Mouse (Mus musculus) intestine, embryonic 16.5 days (tissue): ENCODE measurements around the gene Filip1. TPM values are rescaled to one million over a fixed set of nuclear protein-coding genes. Genes with fewer than 3 reads are reported as not detected.
"Not testable (repeated sequence)": the region's sequence is repeated elsewhere in the genome, so short reads cannot be mapped to it uniquely, and the experiment has no call there.

Source experiments
- ATAC-seq: fragments of 200-750 bp; cut with Nextera tagmentation; 2 replicates; pipeline ENCODE4 v1.8.0; 2017; ENCODE audit warnings: moderate TSS enrichment, moderate library complexity
- H3K27ac ChIP-seq: fragments of 300-500 bp; sonication (generic); 2 replicates; pipeline ENCODE4 v1.5.1; 2014; ENCODE audit warnings: mild to moderate bottlenecking, low read length
- H3K27me3 ChIP-seq: fragments of 300-500 bp; sonication (generic); replicated peaks from 2 replicates; pipeline ENCODE4 v1.6.1; 2014; ENCODE audit warnings: low read length, control low read depth, mixed read lengths; ENCODE audit not compliant: control insufficient read depth, insufficient read depth
- H3K36me3 ChIP-seq: fragments of 300-500 bp; sonication (generic); 2 replicates; pipeline ENCODE4 v1.6.1; 2014; ENCODE audit warnings: low read length, control low read depth; ENCODE audit not compliant: control insufficient read depth, insufficient read depth
- H3K4me1 ChIP-seq: fragments of 300-500 bp; sonication (generic); 2 replicates; pipeline ENCODE4 v1.6.1; 2014; ENCODE audit warnings: low read length, control low read depth, mixed read lengths; ENCODE audit not compliant: control insufficient read depth, insufficient read depth
- H3K4me2 ChIP-seq: fragments of 300-500 bp; sonication (generic); 2 replicates; pipeline ENCODE4 v1.6.1; 2014; ENCODE audit warnings: low read depth, low read length, control low read depth
- H3K4me3 ChIP-seq: fragments of 300-500 bp; sonication (generic); 2 replicates; pipeline ENCODE4 v1.5.1; 2014; ENCODE audit warnings: mild to moderate bottlenecking, low read length
- H3K9ac ChIP-seq: fragments of 300-500 bp; sonication (generic); 2 replicates; pipeline ENCODE4 v1.6.1; 2014; ENCODE audit warnings: low read depth, low read length
- H3K9me3 ChIP-seq: fragments of 300-500 bp; sonication (generic); 2 replicates; pipeline ENCODE4 v1.6.1; 2016; ENCODE audit warnings: low read length, control low read depth; ENCODE audit not compliant: control insufficient read depth
- WGBS: fragments of 180-500 bp; shearing (Covaris S2); extraction: QIAGEN DNeasy Blood & Tissue Kit; methylation state at CpG from one replicate; pipeline ENCODE4 v1.1.7; 2014; 5-methylcytosine and 5-hydroxymethylcytosine counted together
- polyA plus RNA-seq: library from polyadenylated mRNA; unstranded; fragments of >200 nt; fragmentation: Nextera tagmentation; extraction: Ambion mirVana; gene quantifications from 2 replicates; pipeline ENCODE4 v1.2.1, GENCODE M21; 2015

Gene Filip1
- polyA plus RNA-seq, 1 experiment from 2014 or later = 5.5 TPM

- Histone ChIP-seq H3K27ac (no peak overlapping the region), H3K36me3 (no peaks in the 10 kb centered on the region), H3K4me1 (no peaks in the 10 kb centered on the region), H3K27me3 (no peaks in the 10 kb centered on the region), H3K4me2 (no peak overlapping the region), H3K9ac (no peak overlapping the region), H3K4me3 (no peak overlapping the region), H3K9me3 (no peaks in the 10 kb centered on the region)
- 1% methylated on average over 2 of the region's 2 CpGs for WGBS
- no peak for ATAC-seq
Observed at GRCm38 (mm10) chr9:80026017-80026416, 13.4 kb upstream of the Filip1 start.

GRCm38 (mm10) chr9:80025347-80025746 lies 12.7 kb upstream of the Filip1 start:
- H3K9me3 ChIP-seq = not testable (repeated sequence)

GRCm38 (mm10) chr9:80022821-80023220 lies 10.2 kb upstream of the Filip1 start:
- no peak overlapping the region for H3K4me2 ChIP-seq
- no peaks in the 10 kb centered on the region for H3K9me3 ChIP-seq
- no peak overlapping the region for H3K4me3 ChIP-seq
- 0 out of 2 replicates have a peak, but pooled peaks have one; percentile 23 for ATAC-seq
- no peaks in the 10 kb centered on the region for H3K4me1 ChIP-seq
- H3K9ac ChIP-seq = no peak overlapping the region
- H3K27ac ChIP-seq = no peak overlapping the region
- WGBS = 59% methylated on average over 8 of the region's 8 CpGs
- no peaks in the 10 kb centered on the region for H3K36me3 ChIP-seq
- H3K27me3 ChIP-seq = no peaks in the 10 kb centered on the region

More at GRCm38 (mm10) chr9:80025347-80025746, 12.7 kb upstream of the Filip1 start:
- not testable (repeated sequence) for H3K4me3 ChIP-seq, ATAC-seq, H3K4me1 ChIP-seq, H3K27me3 ChIP-seq, H3K36me3 ChIP-seq, H3K9ac ChIP-seq, H3K27ac ChIP-seq, H3K4me2 ChIP-seq
- 93% methylated on average over 5 of the region's 5 CpGs for WGBS

GRCm38 (mm10) chr9:80021648-80022047 lies 9.0 kb upstream of the Filip1 start:
- 22% methylated on average over 1 of the region's 1 CpGs for WGBS
- Histone ChIP-seq H3K9me3 (no peaks in the 10 kb centered on the region), H3K36me3 (no peaks in the 10 kb centered on the region), H3K27ac (no peak overlapping the region), H3K9ac (no peak overlapping the region), H3K27me3 (no peaks in the 10 kb centered on the region), H3K4me2 (no peak overlapping the region), H3K4me1 (no peaks in the 10 kb centered on the region), H3K4me3 (no peak overlapping the region)
- ATAC-seq = no peak

- H3K4me2 ChIP-seq = no peak overlapping the region
- 27% methylated on average over 3 of the region's 3 CpGs for WGBS
- H3K9me3 ChIP-seq = no peaks in the 10 kb centered on the region
- no peaks in the 10 kb centered on the region for H3K27me3 ChIP-seq
- ATAC-seq = no peak
- H3K4me1 ChIP-seq = no peaks in the 10 kb centered on the region
- H3K27ac ChIP-seq = no peak overlapping the region
- no peak overlapping the region for H3K4me3 ChIP-seq
- H3K36me3 ChIP-seq = no peaks in the 10 kb centered on the region
- no peak overlapping the region for H3K9ac ChIP-seq
Observed at GRCm38 (mm10) chr9:80020429-80020828, 7.8 kb upstream of the Filip1 start.

GRCm38 (mm10) chr9:80012016-80012415 lies 635 bp downstream of the Filip1 start:
- Histone ChIP-seq H3K4me2 (no peak overlapping the region), H3K27ac (no peak overlapping the region), H3K36me3 (no peaks in the 10 kb centered on the region), H3K4me1 (no peaks in the 10 kb centered on the region), H3K9me3 (no peaks in the 10 kb centered on the region), H3K4me3 (no peak overlapping the region), H3K27me3 (no peaks in the 10 kb centered on the region), H3K9ac (no peak overlapping the region)
- no peak for ATAC-seq
- 86% methylated on average over 13 of the region's 13 CpGs for WGBS

GRCm38 (mm10) chr9:80002394-80003188 lies 10.1 kb downstream of the Filip1 start:
- no peak overlapping the region for H3K9ac ChIP-seq
- H3K4me3 ChIP-seq = no peak overlapping the region
- H3K27me3 ChIP-seq = no peaks in the 10 kb centered on the region
- WGBS = 46% methylated on average over 14 of the region's 14 CpGs
- H3K4me2 ChIP-seq = no peak overlapping the region
- 0 out of 2 replicates have a peak, but pooled peaks have one; percentile 38 for ATAC-seq
- no peaks in the 10 kb centered on the region for H3K4me1 ChIP-seq
- no peaks in the 10 kb centered on the region for H3K36me3 ChIP-seq
- H3K9me3 ChIP-seq = no peaks in the 10 kb centered on the region
- H3K27ac ChIP-seq = no peak overlapping the region

GRCm38 (mm10) chr9:79997282-79997681 lies 15.4 kb downstream of the Filip1 start:
- Histone ChIP-seq H3K4me1 (no peaks in the 10 kb centered on the region), H3K27ac (no peak overlapping the region), H3K4me3 (no peak overlapping the region), H3K4me2 (no peak overlapping the region), H3K27me3 (no peaks in the 10 kb centered on the region), H3K9ac (no peak overlapping the region), H3K36me3 (no peaks in the 10 kb centered on the region), H3K9me3 (no peaks in the 10 kb centered on the region)
- ATAC-seq = no peak
- WGBS = 89% methylated on average over 6 of the region's 6 CpGs

- H3K27me3 ChIP-seq = no peaks in the 10 kb centered on the region
- no peak overlapping the region for H3K9ac ChIP-seq
- no peaks in the 10 kb centered on the region for H3K9me3 ChIP-seq
- no peaks in the 10 kb centered on the region for H3K36me3 ChIP-seq
- no peak overlapping the region for H3K4me3 ChIP-seq
- no peaks in the 10 kb centered on the region for H3K4me1 ChIP-seq
- ATAC-seq = no peak
- WGBS = 93% methylated on average over 5 of the region's 5 CpGs
- no peak overlapping the region for H3K27ac ChIP-seq
- H3K4me2 ChIP-seq = no peak overlapping the region
Observed at GRCm38 (mm10) chr9:79994296-79994695, 18.4 kb downstream of the Filip1 start.

- no peaks in the 10 kb centered on the region for H3K9me3 ChIP-seq
- no peaks in the 10 kb centered on the region for H3K4me1 ChIP-seq
- H3K27ac ChIP-seq = no peak overlapping the region
- WGBS = 66% methylated on average over 4 of the region's 4 CpGs
- H3K4me3 ChIP-seq = no peak overlapping the region
- no peaks in the 10 kb centered on the region for H3K27me3 ChIP-seq
- H3K36me3 ChIP-seq = no peaks in the 10 kb centered on the region
- no peak overlapping the region for H3K9ac ChIP-seq
- no peak overlapping the region for H3K4me2 ChIP-seq
- no peak for ATAC-seq
Observed at GRCm38 (mm10) chr9:79993066-79993465, 19.6 kb downstream of the Filip1 start.
